Mouse (Mus musculus) embryonic fibroblast, embryonic 13.5 days (primary cell): ENCODE data around the gene Noxo1.

Source experiments
- CTCF ChIP-seq: IDR thresholded peaks from 2 replicates; pipeline ENCODE4 v1.5.1; 2011; ENCODE audit warnings: mild to moderate bottlenecking, control low read depth, low read length, moderate library complexity, borderline replicate concordance; ENCODE audit not compliant: insufficient read depth
- POLR2A ChIP-seq: IDR thresholded peaks from 2 replicates; pipeline ENCODE4 v1.6.1; 2011; ENCODE audit warnings: low read depth, mild to moderate bottlenecking, control low read depth, low read length, moderate library complexity

DNA sequence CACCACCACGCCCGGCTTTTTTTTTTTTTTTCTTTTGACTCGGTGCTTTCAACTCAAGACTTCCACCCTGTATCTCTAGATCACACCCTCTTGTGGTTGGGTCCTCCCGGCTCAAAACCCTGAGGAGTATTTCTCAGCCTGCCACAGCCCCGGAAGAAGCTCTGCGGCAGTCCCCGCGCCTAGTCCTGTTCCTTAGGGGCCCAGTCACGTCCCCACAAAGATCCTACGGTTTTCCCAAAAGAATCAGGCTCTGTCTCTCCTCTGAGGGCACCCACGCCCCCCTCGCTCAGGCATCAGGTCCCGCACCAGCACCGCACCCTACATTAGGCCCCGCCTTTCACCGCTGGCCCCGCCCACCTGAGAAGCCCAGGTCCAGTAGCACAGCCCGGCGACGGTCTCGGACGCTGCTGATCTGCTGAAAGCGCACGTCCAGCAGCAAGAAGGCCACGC, 8.9 kb upstream of the Noxo1 start:
- no peak for TF ChIP-seq POLR2A
- TF ChIP-seq CTCF: no peak
